Mouse (Mus musculus) T-helper 1 cell (primary cell): ENCODE measurements around the gene 1700008O03Rik.

Experiments
- in situ Hi-C: fragments of 300-600 bp; cut with MboI, MseI; formaldehyde crosslinking; loops from one replicate; pipeline ENCODE4 v1.15.1; 2025; ENCODE audit warnings: high pct_unique_total_duplicates

Gene 1700008O03Rik

DNA sequence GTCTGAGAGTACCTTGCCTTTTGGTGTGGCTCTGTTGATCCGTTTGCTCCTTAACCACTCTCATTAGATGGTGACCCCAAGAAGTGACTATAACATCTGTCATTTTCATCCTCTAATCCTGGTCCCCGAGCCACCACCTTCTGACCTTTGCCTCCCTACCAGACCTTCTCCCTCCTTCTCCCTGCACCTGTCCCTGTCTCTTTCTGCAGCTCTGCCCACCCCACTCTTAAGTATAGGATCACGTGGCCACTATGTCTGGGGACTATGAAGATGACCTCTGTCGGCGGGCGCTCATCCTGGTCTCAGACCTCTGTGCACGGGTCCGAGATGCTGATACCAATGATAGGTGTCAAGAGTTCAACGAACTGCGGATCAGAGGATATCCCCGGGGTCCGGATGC, at the start of gene 1700008O03Rik:
Gene 1700008O03Rik (minus strand): TSS at position 101 of the 400 bp plus-strand sequence.
- in situ Hi-C loops = loop anchor here (10.0 kb wide), 1 partner anchor 729 kb away; no protein-coding TSS in a partner anchor

DNA sequence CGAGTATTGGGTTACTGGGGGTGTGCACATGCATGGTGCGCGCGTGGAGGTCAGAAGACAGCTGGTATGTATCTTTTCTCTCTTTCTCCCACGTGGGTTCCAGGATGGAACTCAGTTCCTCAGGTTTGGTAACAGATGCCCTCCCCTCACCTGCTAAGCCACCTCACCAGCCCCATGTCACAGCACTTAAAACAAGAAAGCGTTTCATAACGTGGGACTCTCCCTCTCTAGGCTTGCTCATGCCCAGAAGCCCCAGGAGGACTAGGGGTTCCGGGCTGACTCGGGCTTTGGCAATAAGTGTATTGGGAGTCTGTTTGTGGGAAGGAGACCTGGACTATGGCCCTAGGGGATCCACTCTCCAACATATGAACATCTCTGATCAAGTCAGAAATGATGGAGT, 48.5 kb upstream of the 1700008O03Rik start:
- in situ Hi-C loops = no loop called here

- in situ Hi-C loops = no loop called here
Observed at GRCm38 (mm10) chr7:44433371-44433770, 47.8 kb upstream of the 1700008O03Rik start.

DNA sequence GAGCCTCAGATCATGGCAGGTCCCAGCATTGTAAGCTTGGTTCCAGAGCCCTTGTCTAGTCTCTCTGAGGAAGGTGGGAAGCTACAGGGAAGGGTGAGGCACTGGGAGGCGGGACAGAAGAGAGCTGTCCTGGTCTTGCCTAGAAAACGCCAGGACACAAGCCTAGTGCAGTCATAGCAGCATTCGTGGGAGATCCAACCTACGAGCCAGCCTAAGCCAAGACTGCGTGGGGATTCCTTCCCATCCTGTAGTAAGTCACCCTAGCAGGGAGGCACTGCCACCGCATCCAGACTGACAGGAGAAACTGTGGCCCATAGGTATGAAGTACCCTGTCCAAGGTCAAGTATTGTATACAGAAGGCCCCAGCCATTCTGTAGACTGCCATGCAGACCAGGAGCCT, 46.9 kb upstream of the 1700008O03Rik start:
- in situ Hi-C loops = no loop called here

GRCm38 (mm10) chr7:44429534-44430488, 44.2 kb upstream of the 1700008O03Rik start:
- in situ Hi-C loops = no loop called here

DNA sequence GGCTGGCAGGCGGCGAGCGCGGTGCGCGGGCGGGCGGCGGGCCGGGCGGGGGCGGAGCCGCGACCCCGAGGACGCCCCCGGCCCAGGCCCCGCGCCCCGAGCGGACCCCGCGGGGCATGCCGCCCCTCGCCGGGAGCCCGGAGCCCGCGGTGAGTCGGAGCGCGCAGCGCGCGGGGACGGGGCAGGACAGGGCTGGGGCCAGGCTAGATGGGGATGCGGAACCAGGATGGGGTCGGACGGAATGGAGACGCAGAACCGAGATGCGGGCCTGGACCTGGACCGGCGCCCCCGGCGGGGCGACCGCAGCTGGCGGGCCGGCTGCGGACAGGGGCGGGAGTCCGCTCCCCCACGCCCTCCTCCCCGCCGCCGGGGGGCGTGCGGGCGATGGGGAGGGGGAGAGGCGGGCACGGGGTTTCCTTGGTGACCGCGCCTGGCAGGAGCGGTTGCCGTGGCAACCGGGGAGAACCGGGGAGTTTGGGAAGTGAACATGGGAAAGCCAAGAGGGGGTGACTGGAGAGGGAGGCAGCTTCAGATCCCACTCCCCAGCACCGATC, 43.4 kb upstream of the 1700008O03Rik start, which contains the start of gene Lrrc4b:
Gene Lrrc4b (plus strand): TSS at position 51 of the 554 bp plus-strand sequence.
- in situ Hi-C loops = no loop called here

GRCm38 (mm10) chr7:44428171-44428950, 42.7 kb upstream of the 1700008O03Rik start:
- in situ Hi-C loops = no loop called here

- in situ Hi-C loops = no loop called here
Observed at GRCm38 (mm10) chr7:44427666-44428065, 42.0 kb upstream of the 1700008O03Rik start.

GRCm38 (mm10) chr7:44413307-44413706, 27.7 kb upstream of the 1700008O03Rik start:
- in situ Hi-C loops = no loop called here

DNA sequence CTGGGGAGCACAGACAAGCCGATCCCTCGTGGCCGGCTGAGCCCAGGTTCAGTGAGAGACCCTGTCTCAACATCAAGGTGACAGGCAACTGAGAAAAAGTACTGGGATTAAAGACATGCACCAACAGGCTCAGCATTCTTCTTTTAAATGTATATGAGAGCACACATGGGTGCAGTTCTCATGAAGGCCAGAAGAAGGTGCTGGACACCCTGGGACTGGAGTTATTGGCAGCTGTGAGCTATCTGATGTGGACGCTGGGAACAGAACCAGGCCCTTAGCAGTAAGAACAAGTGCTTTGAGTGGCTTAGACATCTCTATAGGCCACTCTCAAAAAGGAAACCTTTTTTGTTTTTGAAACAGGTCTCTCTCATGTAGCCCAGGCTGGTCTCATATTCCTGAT, 25.5 kb upstream of the 1700008O03Rik start:
- in situ Hi-C loops = no loop called here

DNA sequence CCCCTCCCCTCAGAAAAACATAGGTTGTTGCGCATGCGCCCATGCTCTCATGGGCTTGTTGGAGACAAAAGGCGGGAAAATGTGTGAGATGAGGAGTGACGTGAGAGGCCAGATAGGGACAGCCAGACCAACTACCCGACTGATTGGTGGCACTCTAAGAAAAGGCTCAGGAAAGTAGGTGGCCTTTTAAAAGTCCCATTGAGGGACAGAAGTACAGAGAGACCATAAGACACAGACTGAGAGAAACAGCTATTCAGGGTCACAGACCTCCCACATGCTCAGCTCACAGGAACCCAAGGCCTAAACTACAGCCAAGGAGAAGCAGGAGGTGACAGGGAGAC, 20.4 kb upstream of the 1700008O03Rik start:
- in situ Hi-C loops = no loop called here

- in situ Hi-C loops = no loop called here
Observed at GRCm38 (mm10) chr7:44405346-44406014, 19.9 kb upstream of the 1700008O03Rik start.

DNA sequence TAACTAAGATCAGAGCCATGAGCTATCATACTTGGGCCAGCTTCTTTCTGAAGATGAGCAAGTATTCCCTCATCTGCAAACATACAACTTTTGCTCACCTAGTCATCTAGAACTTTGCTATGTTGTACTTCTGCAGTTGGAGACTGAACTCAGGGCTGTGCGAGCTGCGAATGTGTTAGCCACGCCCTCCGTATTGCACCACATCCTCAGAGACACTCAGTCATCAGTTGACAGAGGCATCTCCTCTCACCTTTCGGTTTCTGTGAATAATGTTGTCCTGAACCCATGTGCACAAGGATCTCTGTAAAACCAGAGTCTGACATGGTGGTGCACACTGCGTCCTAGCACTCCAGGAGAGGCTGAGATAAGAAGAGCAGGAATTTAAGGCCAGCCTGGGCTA, 16.1 kb upstream of the 1700008O03Rik start:
- in situ Hi-C loops = loop anchor here (5.0 kb wide), 1 partner anchor 66 kb away; the partner anchor contains the start of genes Aspdh and Josd2

DNA sequence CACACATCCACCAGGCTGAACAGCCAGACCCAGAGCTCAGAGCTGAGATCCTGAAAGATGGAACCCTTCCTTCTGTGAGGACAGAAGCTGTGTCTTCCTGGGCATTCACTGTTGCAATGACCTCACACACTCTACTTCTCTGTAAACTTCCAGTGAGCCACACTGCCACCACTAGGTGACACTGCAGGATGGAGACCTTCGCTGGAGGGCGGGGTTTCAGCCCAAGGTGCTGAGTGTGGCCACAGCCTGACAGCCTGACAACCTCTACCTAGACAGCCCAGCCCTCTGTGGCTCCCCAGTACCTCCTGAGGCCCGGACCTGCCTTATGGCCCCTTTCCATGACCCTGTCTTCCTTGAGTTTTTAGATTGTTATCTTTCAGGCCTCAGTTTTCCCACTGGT, 12.9 kb upstream of the 1700008O03Rik start:
- in situ Hi-C loops = loop anchor here (10.0 kb wide), 1 partner anchor 856 kb away; no protein-coding TSS in a partner anchor

DNA sequence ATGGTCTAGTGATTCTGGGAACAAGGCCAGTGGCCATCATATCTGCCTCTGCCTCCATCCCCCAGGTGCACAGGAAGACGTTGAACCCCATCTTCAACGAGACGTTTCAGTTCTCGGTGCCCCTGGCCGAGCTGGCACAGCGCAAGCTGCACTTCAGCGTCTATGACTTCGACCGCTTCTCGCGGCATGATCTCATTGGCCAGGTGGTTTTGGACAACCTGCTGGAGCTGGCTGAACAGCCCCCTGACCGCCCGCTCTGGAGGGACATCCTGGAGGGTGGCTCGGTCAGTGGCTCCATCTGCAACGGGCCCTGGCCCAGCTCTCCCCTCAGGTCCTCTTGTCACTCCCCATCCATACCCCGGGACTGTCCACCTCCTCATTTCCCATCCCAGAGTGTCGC, 7.7 kb upstream of the 1700008O03Rik start:
- in situ Hi-C loops = loop anchor here (10.0 kb wide), 1 partner anchor 862 kb away; no protein-coding TSS in a partner anchor

DNA sequence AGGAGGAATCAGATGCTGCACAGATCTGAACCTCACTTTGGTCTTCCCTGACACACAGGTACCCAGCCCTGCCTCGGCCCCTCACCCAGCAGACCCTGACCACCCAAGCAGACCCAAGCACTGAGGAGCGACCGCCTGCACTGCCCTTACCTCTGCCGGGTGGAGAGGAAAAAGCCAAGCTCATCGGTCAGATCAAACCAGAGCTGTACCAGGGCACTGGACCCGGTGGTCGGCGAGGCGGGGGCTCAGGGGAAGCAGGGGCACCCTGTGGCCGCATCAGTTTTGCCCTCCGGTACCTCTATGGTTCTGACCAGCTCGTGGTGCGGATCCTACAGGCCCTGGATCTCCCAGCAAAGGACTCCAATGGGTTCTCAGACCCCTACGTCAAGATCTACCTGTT, 6.7 kb upstream of the 1700008O03Rik start:
- in situ Hi-C loops = loop anchor here (10.0 kb wide), 1 partner anchor 862 kb away; no protein-coding TSS in a partner anchor

DNA sequence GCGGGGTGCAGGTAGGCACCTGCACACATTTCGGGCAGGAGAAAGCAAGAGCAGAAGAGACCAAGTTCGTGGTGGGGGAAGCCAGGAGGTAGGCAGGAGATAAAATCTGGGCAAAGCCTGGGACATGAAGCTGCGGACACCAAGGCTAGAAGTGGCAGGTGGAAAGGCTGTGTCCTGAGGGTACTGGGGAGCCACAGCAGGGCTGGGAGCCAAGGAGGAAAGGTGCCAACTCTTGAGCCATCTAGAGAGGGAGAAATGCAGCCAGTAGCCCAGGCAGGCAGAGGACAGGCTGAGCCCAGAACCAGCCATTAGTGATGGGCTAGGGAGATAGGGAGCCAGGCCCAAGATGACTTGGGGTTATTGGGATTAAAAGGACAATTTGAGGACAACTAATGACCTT, 6.2 kb upstream of the 1700008O03Rik start:
- in situ Hi-C loops = loop anchor here (10.0 kb wide), 1 partner anchor 863 kb away; no protein-coding TSS in a partner anchor

DNA sequence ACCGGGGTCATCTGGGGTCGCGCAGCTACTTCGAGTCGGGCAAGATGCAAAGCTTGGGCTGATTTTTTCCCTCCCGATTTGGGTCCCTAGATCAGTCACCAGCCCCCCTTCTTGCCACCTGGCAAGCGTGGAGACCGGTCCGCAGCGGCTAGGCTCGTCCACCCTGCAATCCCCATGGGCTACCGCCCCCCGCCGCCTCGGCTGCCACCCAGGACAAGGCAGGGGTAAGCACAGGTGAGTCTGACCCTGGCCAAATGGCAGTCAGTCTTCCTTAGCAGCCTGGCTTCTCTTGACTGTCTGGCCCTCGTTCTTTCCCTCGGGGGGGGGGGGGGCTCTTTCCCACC, 932 bp downstream of the 1700008O03Rik start:
- in situ Hi-C loops = loop anchor here (10.0 kb wide), 1 partner anchor 730 kb away; no protein-coding TSS in a partner anchor

DNA sequence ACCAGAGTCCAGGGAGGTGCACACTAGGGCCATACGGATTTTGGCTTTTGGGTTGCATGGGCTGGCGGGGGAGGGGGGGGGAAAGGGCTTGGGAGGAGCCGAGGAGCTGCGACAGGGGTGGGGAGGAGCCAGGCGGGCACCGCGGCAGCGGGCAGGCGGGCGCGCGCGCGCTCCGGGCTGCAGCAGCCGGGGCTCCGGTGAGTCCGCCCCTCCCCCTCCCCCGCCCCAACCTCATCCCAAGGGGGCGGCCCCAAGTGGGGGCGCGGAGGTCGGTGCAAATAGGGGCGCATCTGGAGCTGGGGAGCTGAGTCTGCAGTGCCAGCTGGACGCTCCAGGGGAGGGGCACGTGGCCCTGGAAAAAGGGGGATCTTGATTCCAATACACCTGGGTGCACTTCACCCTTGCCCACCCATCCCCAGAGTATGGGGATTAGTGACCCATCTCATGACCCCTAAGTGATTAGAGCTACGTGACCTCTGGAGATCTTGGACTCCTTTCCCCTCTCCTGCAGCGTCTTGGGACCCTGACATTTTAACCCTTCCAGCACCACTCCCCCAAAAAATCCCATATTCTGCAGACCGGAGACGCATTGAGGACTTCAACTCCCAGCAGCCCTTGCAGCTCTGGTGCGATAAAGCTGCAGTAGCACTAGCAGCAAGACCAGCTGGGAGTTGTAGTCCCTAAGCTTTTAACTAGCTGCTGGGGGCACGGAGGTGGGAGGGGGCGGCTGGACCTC, 1.5 kb downstream of the 1700008O03Rik start, which contains the start of gene Syt3:
Gene Syt3 (plus strand): TSS at position 123 of the 736 bp plus-strand sequence.
- in situ Hi-C loops = loop anchor here (10.0 kb wide), 1 partner anchor 731 kb away; no protein-coding TSS in a partner anchor

DNA sequence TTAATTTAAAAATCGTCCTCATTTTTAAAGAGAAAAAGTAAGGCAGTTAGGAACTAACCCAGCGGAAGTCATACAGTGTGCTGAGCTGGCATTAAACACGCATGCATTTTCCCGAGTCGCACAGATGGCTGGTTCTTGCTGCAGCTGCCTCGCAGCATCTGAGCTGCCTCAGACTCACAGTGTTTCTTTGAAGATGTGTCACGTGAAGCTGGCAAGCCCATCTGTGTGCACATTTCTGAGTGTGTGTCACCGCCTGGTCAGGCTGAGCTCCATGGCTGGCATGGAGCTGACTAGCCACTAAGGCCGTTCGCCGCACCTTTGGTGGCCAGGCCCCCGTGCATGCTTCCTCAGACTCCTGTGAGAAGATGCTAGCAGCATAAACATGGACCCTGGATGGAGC, 3.1 kb downstream of the 1700008O03Rik start:
- in situ Hi-C loops = loop anchor here (10.0 kb wide), 1 partner anchor 732 kb away; no protein-coding TSS in a partner anchor
